Mouse (Mus musculus) liver, adult 2 months (tissue): ENCODE data around the gene BC004004. TPM values are rescaled to one million over a fixed set of nuclear protein-coding genes. Genes with fewer than 3 reads are reported as not detected.
"Not testable (repeated sequence)": the region's sequence is repeated elsewhere in the genome, so short reads cannot be mapped to it uniquely, and the experiment has no call there.

Experiments
- DNase-seq: peaks from one replicate; pipeline ENCODE4 v3.0.0-alpha.2; 2011; ENCODE audit warnings: low read depth, low spot score; ENCODE audit errors: extremely low read depth
- H3K27ac ChIP-seq: fragments of 200-500 bp; replicated peaks from 2 replicates; pipeline ENCODE4 v1.5.1; 2012; ENCODE audit warnings: low read depth, mild to moderate bottlenecking, control low read depth, inconsistent platforms, low read length; ENCODE audit not compliant: insufficient read depth
- H3K27me3 ChIP-seq: fragments of 200-500 bp; 2 replicates; pipeline ENCODE4 v1.6.1; 2012; ENCODE audit warnings: mild to moderate bottlenecking, moderate library complexity, low read length, inconsistent platforms; ENCODE audit not compliant: control insufficient read depth, insufficient read depth
- H3K36me3 ChIP-seq: fragments of 200-500 bp; 2 replicates; pipeline ENCODE4 v1.6.1; 2012; ENCODE audit warnings: low read length, inconsistent platforms; ENCODE audit not compliant: control insufficient read depth, insufficient read depth
- H3K4me1 ChIP-seq: fragments of 200-500 bp; 2 replicates; pipeline ENCODE4 v1.6.1; 2011; ENCODE audit warnings: low read length; ENCODE audit not compliant: control insufficient read depth, insufficient read depth
- H3K4me3 ChIP-seq: fragments of 200-500 bp; 2 replicates; pipeline ENCODE4 v1.5.1; 2011; ENCODE audit warnings: low read depth, mild to moderate bottlenecking, control low read depth, low read length, moderate library complexity; ENCODE audit not compliant: insufficient read depth
- H3K79me2 ChIP-seq: fragments of 200-500 bp; 2 replicates; pipeline ENCODE4 v1.6.1; 2012; ENCODE audit warnings: inconsistent platforms, mild to moderate bottlenecking, low read length, moderate library complexity; ENCODE audit not compliant: control insufficient read depth, insufficient read depth
- H3K9ac ChIP-seq: fragments of 200-500 bp; 2 replicates; pipeline ENCODE4 v1.6.1; 2012; ENCODE audit warnings: low read depth, mild to moderate bottlenecking, control low read depth, inconsistent platforms, low read length
- CTCF ChIP-seq: fragments of 200-500 bp; IDR thresholded peaks from 2 replicates; pipeline ENCODE4 v1.5.1; 2011; ENCODE audit warnings: low read depth, low read length, control low read depth
- POLR2A ChIP-seq: fragments of 200-500 bp; IDR thresholded peaks from 2 replicates; pipeline ENCODE4 v1.6.1; 2011; ENCODE audit warnings: low read length, control low read depth; ENCODE audit not compliant: insufficient read depth; ENCODE audit errors: extremely low read depth
- WGBS: fragments of 180-500 bp; shearing (Covaris S2); methylation state at CpG from one replicate; pipeline ENCODE4 v1.1.7; 2018; 5-methylcytosine and 5-hydroxymethylcytosine counted together
- polyA plus RNA-seq: library from polyadenylated mRNA; depleted of rRNA; stranded (reverse); fragments of >200 nt; gene quantifications from 2 replicates; pipeline ENCODE4 v1.2.3, GENCODE M21; 2012
- total RNA-seq: library from RNA; depleted of rRNA; stranded (reverse); fragments of >200 nt; gene quantifications from 2 replicates; pipeline ENCODE4 v1.2.3, GENCODE M21; 2014

Gene BC004004
- total and polyA plus RNA-seq, 2 experiments: 85.9 to 113 TPM

DNA sequence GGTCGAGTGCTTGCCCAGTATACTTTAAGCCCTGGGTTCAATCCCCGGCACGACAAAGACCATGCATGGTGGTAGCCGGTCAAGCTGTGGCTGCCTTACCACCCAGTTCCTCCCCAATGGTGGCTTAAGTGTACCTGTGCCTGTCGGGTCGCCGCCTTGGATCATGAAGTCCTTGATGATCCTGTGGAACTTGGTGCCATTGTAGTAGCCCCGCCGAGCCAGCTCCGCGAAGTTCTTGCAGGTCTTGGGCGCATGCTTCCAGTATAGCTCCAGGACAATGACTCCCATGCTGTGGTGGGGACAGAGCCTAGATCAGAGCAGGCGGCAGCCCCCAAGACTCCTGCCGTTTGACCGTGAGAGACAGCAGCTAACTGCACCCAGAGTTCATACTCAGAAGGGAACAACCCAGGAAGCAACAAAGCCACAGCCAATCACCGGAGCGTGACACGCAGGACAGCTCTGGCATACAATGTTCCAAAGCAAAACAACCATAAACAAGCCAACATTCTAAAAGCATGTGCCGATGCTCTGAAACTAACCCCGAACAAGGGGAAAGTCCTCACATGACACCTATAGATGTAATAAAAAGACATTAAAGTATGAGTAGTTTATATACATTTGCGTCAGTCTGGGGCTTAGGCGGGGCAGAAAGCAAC is 6.9 kb upstream of the BC004004 start:
- Histone ChIP-seq H3K36me3 (no peaks in the 10 kb centered on the region), H3K4me3 (no peak overlapping the region), H3K4me1 (peaks cover 20% of the 10 kb centered on the region), H3K27me3 (no peaks in the 10 kb centered on the region), H3K79me2 (peaks cover 6% of the 10 kb centered on the region; the same call in 1 of the 2 replicates), H3K27ac (no peak overlapping the region), H3K9ac (no peak overlapping the region)
- WGBS: 90% methylated on average over 22 of the region's 22 CpGs
- no peak for DNase-seq
- TF ChIP-seq POLR2A: no peak
- TF ChIP-seq CTCF: no peak

- H3K27me3 ChIP-seq: no peaks in the 10 kb centered on the region
- H3K36me3 ChIP-seq: no peaks in the 10 kb centered on the region
- H3K4me1 ChIP-seq: peaks cover 16% of the 10 kb centered on the region
- WGBS: 64% methylated on average over 2 of the region's 2 CpGs
- TF ChIP-seq CTCF (no peak), POLR2A (no peak)
- no peak overlapping the region for H3K4me3 ChIP-seq
- peaks cover 6% of the 10 kb centered on the region; the same call in 1 of the 2 replicates for H3K79me2 ChIP-seq
- no peak for DNase-seq
- no peak overlapping the region for H3K9ac ChIP-seq
- H3K27ac ChIP-seq: no peak overlapping the region
Observed at GRCm38 (mm10) chr17:29262259-29262649, 6.3 kb upstream of the BC004004 start.

DNA sequence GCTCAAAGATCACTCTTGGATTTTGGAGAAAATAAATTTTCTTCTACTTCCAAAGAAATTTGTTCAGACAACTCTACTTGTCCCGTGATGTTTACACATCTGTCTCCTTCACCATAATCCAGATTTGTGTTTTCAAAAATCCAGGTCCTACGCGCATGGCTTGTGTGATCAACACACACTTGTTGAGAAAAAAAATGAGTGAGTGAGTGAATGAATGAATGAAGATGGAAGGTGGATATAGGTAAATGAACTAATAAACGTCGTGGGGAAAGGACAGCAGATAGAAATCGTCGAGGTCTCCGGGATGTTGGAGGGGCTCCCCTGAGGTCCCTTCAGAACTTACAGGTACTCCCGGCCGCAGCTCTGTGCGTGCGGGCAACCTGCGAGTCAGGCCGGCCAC is 5.2 kb upstream of the BC004004 start:
- TF ChIP-seq CTCF: no peak
- no peak for TF ChIP-seq POLR2A
- Histone ChIP-seq H3K9ac (peak overlapping the region; percentile 91), H3K79me2 (peaks cover 4% of the 10 kb centered on the region; the same call in 1 of the 2 replicates), H3K27me3 (no peaks in the 10 kb centered on the region), H3K4me3 (peak overlapping the region; percentile 84), H3K27ac (peak overlapping the region; percentile 86), H3K36me3 (no peaks in the 10 kb centered on the region), H3K4me1 (peaks cover 9% of the 10 kb centered on the region)
- WGBS: under 1% methylated on average over 14 of the region's 14 CpGs
- no peak for DNase-seq

GRCm38 (mm10) chr17:29263840-29264633 is 4.6 kb upstream of the BC004004 start, which contains the start of gene Ppil1:
Gene Ppil1 (minus strand): TSS chr17:29264186.
- Histone ChIP-seq H3K4me1 (peaks cover 5% of the 10 kb centered on the region), H3K9ac (peak within 1 kb of the TSS; percentile 91), H3K79me2 (peaks cover 3% of the 10 kb centered on the region; the same call in 1 of the 2 replicates), H3K4me3 (peak within 1 kb of the TSS; percentile 84), H3K27me3 (no peaks in the 10 kb centered on the region), H3K27ac (peak within 1 kb of the TSS; percentile 86), H3K36me3 (no peaks in the 10 kb centered on the region)
- TF ChIP-seq POLR2A: no peak
- no peak for TF ChIP-seq CTCF
- WGBS: 8% methylated on average over 38 of the region's 38 CpGs
- DNase-seq: peak; percentile 69

GRCm38 (mm10) chr17:29264760-29265159 is 3.8 kb upstream of the BC004004 start:
- Histone ChIP-seq H3K79me2 (peaks cover 3% of the 10 kb centered on the region; the same call in 1 of the 2 replicates), H3K36me3 (no peaks in the 10 kb centered on the region), H3K4me3 (no peak overlapping the region), H3K27ac (peak overlapping the region; percentile 86), H3K27me3 (no peaks in the 10 kb centered on the region), H3K9ac (0 out of 2 replicates have a peak overlapping the region, but pooled peaks have one; percentile 25), H3K4me1 (peaks cover 5% of the 10 kb centered on the region)
- TF ChIP-seq CTCF (no peak), POLR2A (no peak)
- DNase-seq: no peak
- 71% methylated on average over 5 of the region's 5 CpGs for WGBS

DNA sequence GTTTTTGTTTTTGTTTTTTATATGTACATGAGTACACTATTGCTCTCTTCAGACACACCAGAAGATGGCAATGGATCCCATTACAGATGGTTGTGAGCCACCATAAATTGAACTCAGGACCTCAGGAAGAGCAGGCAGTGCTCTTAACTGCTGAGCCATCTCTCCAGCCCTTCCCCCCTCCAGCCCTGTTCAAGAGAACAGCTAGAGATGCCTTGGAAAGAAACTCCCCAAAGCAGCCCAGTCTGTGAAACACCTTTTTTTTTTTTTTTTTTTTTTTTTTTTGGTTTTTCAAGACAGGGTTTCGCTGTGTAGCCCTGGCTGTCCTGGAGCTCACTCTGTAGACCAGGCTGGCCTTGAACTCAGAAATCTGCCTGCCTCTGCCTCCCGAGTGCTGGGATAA is 1.5 kb upstream of the BC004004 start:
- not testable (repeated sequence) for H3K4me1 ChIP-seq, H3K27ac ChIP-seq, DNase-seq, H3K36me3 ChIP-seq, H3K27me3 ChIP-seq, H3K4me3 ChIP-seq, H3K79me2 ChIP-seq, H3K9ac ChIP-seq
- WGBS: 80% methylated on average over 2 of the region's 2 CpGs
